Mouse (Mus musculus): ENCODE data around the gene Sgf29.

- no peak for TF ChIP-seq CTCF (IDR thresholded peaks at IDR 0.05; ENCODE audit: extremely low read depth, insufficient read length, insufficient replicate concordance, low read depth, low read length)
- TF ChIP-seq POLR2A (IDR thresholded peaks at IDR 0.05; ENCODE audit: low read depth, low read length), result peak; percentile 46; the same call in 1 of the 2 replicates
These were observed 55.2 kb downstream of the Sgf29 start for GRCm38 (mm10) chr7:126704121-126704980.

Measured in small intestine, adult 2 months (tissue).